Mouse (Mus musculus) layer of hippocampus, adult 2 months (tissue): ENCODE results near the gene Fam186b. TPM values are rescaled to one million over a fixed set of nuclear protein-coding genes. Genes with fewer than 3 reads are reported as not detected.
"Not testable (repeated sequence)": the region's sequence is repeated elsewhere in the genome, so short reads cannot be mapped to it uniquely, and the experiment has no call there.

ENCODE experiments used
- DNase-seq, 2 experiments: peaks; one replicate each; pipeline ENCODE4 v3.0.0; 2022; ENCODE audit warnings: low spot score in 2 of 2
- H3K27ac ChIP-seq: fragments of 200-600 bp; 2 replicates; pipeline ENCODE4 v1.8.1; 2022
- H3K4me3 ChIP-seq: fragments of 200-600 bp; 2 replicates; pipeline ENCODE4 v1.8.1; 2022; ENCODE audit warnings: mild to moderate bottlenecking
- CTCF ChIP-seq: fragments of 200-600 bp; conservative IDR thresholded peaks from 2 replicates; pipeline ENCODE4 v1.8.1; 2022; ENCODE audit warnings: antibody characterized with exemption, mild to moderate bottlenecking, moderate library complexity
- total RNA-seq, 2 experiments: library from RNA; stranded (reverse); gene quantifications; 2 replicates each; pipeline ENCODE4 v1.2.3; 2021

The Fam186b gene
- total RNA-seq, 2 experiments from 2014 or later: 1.2 to 1.9 TPM

GRCm38 (mm10) chr15:99249938-99250337 lies 45.8 kb downstream of the Fam186b start:
- no peak for DNase-seq
- TF ChIP-seq CTCF: no peak
- H3K27ac ChIP-seq: peak overlapping the region; percentile 88; the same call in 1 of the 2 replicates

GRCm38 (mm10) chr15:99248972-99249371 lies 46.7 kb downstream of the Fam186b start:
- Histone ChIP-seq H3K27ac (peak overlapping the region; percentile 88), H3K4me3 (peak overlapping the region; percentile 17; the same call in 1 of the 2 replicates)
- peak; percentile 73 to 74 for DNase-seq
- peak; percentile 47 for TF ChIP-seq CTCF

More at GRCm38 (mm10) chr15:99249938-99250337, 45.8 kb downstream of the Fam186b start:
- H3K4me3 ChIP-seq: no peak overlapping the region

GRCm38 (mm10) chr15:99246736-99247135 lies 49.0 kb downstream of the Fam186b start:
- peak overlapping the region; percentile 18; the same call in 1 of the 2 replicates for H3K27ac ChIP-seq

GRCm38 (mm10) chr15:99242045-99242444 lies 53.6 kb downstream of the Fam186b start:
- no peak for DNase-seq
- Histone ChIP-seq H3K4me3 (no peak overlapping the region), H3K27ac (peak overlapping the region; percentile 53; the same call in 1 of the 2 replicates)
- TF ChIP-seq CTCF: no peak

More at GRCm38 (mm10) chr15:99246736-99247135, 49.0 kb downstream of the Fam186b start:
- not testable (repeated sequence) for DNase-seq, H3K4me3 ChIP-seq

- H3K27ac ChIP-seq: peak overlapping the region; percentile 53; the same call in 1 of the 2 replicates
- H3K4me3 ChIP-seq: no peak overlapping the region
- DNase-seq: no peak
- 0 out of 2 replicates have a peak, but pooled peaks have one; percentile 7 for TF ChIP-seq CTCF
Observed at GRCm38 (mm10) chr15:99241249-99241648, 54.4 kb downstream of the Fam186b start.

- Histone ChIP-seq H3K27ac (no peak overlapping the region), H3K4me3 (no peak overlapping the region)
- no peak for DNase-seq
- peak; percentile 54 for TF ChIP-seq CTCF
Observed at GRCm38 (mm10) chr15:99240129-99240528, 55.6 kb downstream of the Fam186b start.

- H3K4me3 ChIP-seq: no peak overlapping the region
- no peak overlapping the region for H3K27ac ChIP-seq
- TF ChIP-seq CTCF: no peak
- no peak for DNase-seq
Observed at GRCm38 (mm10) chr15:99238006-99238405, 57.7 kb downstream of the Fam186b start.

- DNase-seq: no peak
- H3K4me3 ChIP-seq: no peak overlapping the region
- no peak overlapping the region for H3K27ac ChIP-seq
- TF ChIP-seq CTCF: no peak
Observed at GRCm38 (mm10) chr15:99234326-99235010, 61.2 kb downstream of the Fam186b start.

- no peak for TF ChIP-seq CTCF
- DNase-seq: no peak
- H3K4me3 ChIP-seq: no peak overlapping the region
- no peak overlapping the region for H3K27ac ChIP-seq
Observed at GRCm38 (mm10) chr15:99233719-99234118, 62.0 kb downstream of the Fam186b start.

- no peak for TF ChIP-seq CTCF
- DNase-seq: no peak
- Histone ChIP-seq H3K27ac (no peak overlapping the region), H3K4me3 (no peak overlapping the region)
Observed at GRCm38 (mm10) chr15:99231998-99232397, 63.7 kb downstream of the Fam186b start.

- no peak for TF ChIP-seq CTCF
- DNase-seq: no peak
- H3K4me3 ChIP-seq: peak overlapping the region; percentile 59
- H3K27ac ChIP-seq: peak overlapping the region; percentile 88
Observed at GRCm38 (mm10) chr15:99226090-99226489, 69.6 kb downstream of the Fam186b start.

GRCm38 (mm10) chr15:99225081-99225810 lies 70.4 kb downstream of the Fam186b start:
- TF ChIP-seq CTCF: no peak
- Histone ChIP-seq H3K27ac (peak overlapping the region; percentile 88), H3K4me3 (peak overlapping the region; percentile 59)
- peak; percentile 81 to 89 for DNase-seq

GRCm38 (mm10) chr15:99224208-99224911 lies 71.3 kb downstream of the Fam186b start, which contains the start of gene Kcnh3:
Kcnh3 (plus strand) TSS chr15:99224861.
- peak; percentile 81 to 85 for DNase-seq
- TF ChIP-seq CTCF: peak; percentile 20
- Histone ChIP-seq H3K4me3 (peak within 1 kb of the TSS; percentile 59), H3K27ac (peak within 1 kb of the TSS; percentile 88)
